Mouse (Mus musculus) intestine, embryonic 16.5 days (tissue): ENCODE measurements at regions not wholly inside any gene's neighbourhood (a gene's known extent, or its start where the extent isn't known, plus 50 kb on each side); places are given as distances from the start of the nearest gene placed in this dataset.

ENCODE experiments used
- ATAC-seq: fragments of 200-750 bp; cut with Nextera tagmentation; 2 replicates; pipeline ENCODE4 v1.8.0; 2017; ENCODE audit warnings: moderate TSS enrichment, moderate library complexity
- H3K27ac ChIP-seq: fragments of 300-500 bp; sonication (generic); 2 replicates; pipeline ENCODE4 v1.5.1; 2014; ENCODE audit warnings: mild to moderate bottlenecking, low read length
- H3K27me3 ChIP-seq: fragments of 300-500 bp; sonication (generic); replicated peaks from 2 replicates; pipeline ENCODE4 v1.6.1; 2014; ENCODE audit warnings: low read length, control low read depth, mixed read lengths; ENCODE audit not compliant: control insufficient read depth, insufficient read depth
- H3K36me3 ChIP-seq: fragments of 300-500 bp; sonication (generic); 2 replicates; pipeline ENCODE4 v1.6.1; 2014; ENCODE audit warnings: low read length, control low read depth; ENCODE audit not compliant: control insufficient read depth, insufficient read depth
- H3K4me1 ChIP-seq: fragments of 300-500 bp; sonication (generic); 2 replicates; pipeline ENCODE4 v1.6.1; 2014; ENCODE audit warnings: low read length, control low read depth, mixed read lengths; ENCODE audit not compliant: control insufficient read depth, insufficient read depth
- H3K4me2 ChIP-seq: fragments of 300-500 bp; sonication (generic); 2 replicates; pipeline ENCODE4 v1.6.1; 2014; ENCODE audit warnings: low read depth, low read length, control low read depth
- H3K4me3 ChIP-seq: fragments of 300-500 bp; sonication (generic); 2 replicates; pipeline ENCODE4 v1.5.1; 2014; ENCODE audit warnings: mild to moderate bottlenecking, low read length
- H3K9ac ChIP-seq: fragments of 300-500 bp; sonication (generic); 2 replicates; pipeline ENCODE4 v1.6.1; 2014; ENCODE audit warnings: low read depth, low read length
- H3K9me3 ChIP-seq: fragments of 300-500 bp; sonication (generic); 2 replicates; pipeline ENCODE4 v1.6.1; 2016; ENCODE audit warnings: low read length, control low read depth; ENCODE audit not compliant: control insufficient read depth
- WGBS: fragments of 180-500 bp; shearing (Covaris S2); extraction: QIAGEN DNeasy Blood & Tissue Kit; methylation state at CpG from one replicate; pipeline ENCODE4 v1.1.7; 2014; 5-methylcytosine and 5-hydroxymethylcytosine counted together

DNA sequence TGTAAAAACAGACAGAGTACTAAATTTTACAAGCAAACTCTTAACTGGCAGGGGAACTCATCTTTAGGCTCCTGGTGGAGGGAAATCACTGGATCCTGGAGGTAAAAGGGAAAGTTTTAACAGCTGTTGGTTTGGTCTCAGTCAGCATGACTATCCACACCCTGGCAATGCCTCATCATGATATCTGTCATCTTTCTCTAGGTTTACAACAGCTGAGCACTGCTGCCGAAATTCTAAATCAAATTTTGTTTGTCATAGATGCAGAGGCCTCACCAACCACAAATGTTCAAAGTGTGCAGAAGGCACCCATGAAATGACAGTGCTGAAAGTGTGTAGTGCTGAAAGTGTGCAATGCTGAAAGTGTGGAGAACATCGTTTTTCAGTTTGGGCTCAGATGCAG is 180.6 kb upstream of the Lpp start:
- H3K27ac ChIP-seq = no peak overlapping the region
- no peak overlapping the region for H3K4me3 ChIP-seq
- H3K4me1 ChIP-seq = no peaks in the 10 kb centered on the region
- no peak overlapping the region for H3K9ac ChIP-seq
- H3K27me3 ChIP-seq = no peaks in the 10 kb centered on the region
- H3K9me3 ChIP-seq = no peaks in the 10 kb centered on the region
- WGBS = 73% methylated on average over 2 of the region's 2 CpGs
- no peak overlapping the region for H3K4me2 ChIP-seq
- H3K36me3 ChIP-seq = no peaks in the 10 kb centered on the region
- no peak for ATAC-seq

- Histone ChIP-seq H3K4me2 (no peak overlapping the region), H3K4me1 (no peaks in the 10 kb centered on the region), H3K27ac (no peak overlapping the region), H3K36me3 (no peaks in the 10 kb centered on the region), H3K9me3 (no peaks in the 10 kb centered on the region), H3K27me3 (no peaks in the 10 kb centered on the region), H3K4me3 (no peak overlapping the region), H3K9ac (no peak overlapping the region)
- 74% methylated on average over 1 of the region's 1 CpGs for WGBS
- no peak for ATAC-seq
These were observed 181.7 kb upstream of the Lpp start for GRCm38 (mm10) chr16:24211588-24211987.

- Histone ChIP-seq H3K9ac (no peak overlapping the region), H3K27ac (no peak overlapping the region), H3K9me3 (no peaks in the 10 kb centered on the region), H3K27me3 (no peaks in the 10 kb centered on the region), H3K4me2 (no peak overlapping the region), H3K36me3 (no peaks in the 10 kb centered on the region), H3K4me3 (no peak overlapping the region), H3K4me1 (no peaks in the 10 kb centered on the region)
- no peak for ATAC-seq
- 56% methylated on average over 2 of the region's 2 CpGs for WGBS
These were observed 184.4 kb upstream of the Lpp start for GRCm38 (mm10) chr16:24208876-24209275.

DNA sequence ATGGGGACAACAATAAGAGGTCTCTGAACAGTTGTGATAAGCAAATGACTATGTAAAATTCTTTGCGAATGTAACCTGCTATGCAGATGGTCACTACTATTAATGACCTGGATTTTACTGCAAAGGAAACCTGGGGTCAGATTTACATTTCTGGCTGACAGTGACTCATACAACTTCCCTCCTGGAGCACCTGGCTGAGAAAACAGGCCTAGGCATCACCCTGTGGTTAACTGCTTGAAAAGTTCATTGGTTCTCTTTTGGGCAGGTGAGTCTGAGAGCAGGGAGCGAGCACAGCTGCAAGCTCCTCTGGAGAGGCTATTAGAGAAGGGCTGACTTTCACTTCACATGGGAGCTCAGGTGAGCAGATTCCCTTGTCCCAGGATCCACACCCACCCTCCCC is 185.2 kb upstream of the Lpp start:
- no peaks in the 10 kb centered on the region for H3K4me1 ChIP-seq
- no peaks in the 10 kb centered on the region for H3K9me3 ChIP-seq
- no peak overlapping the region for H3K27ac ChIP-seq
- no peak overlapping the region for H3K9ac ChIP-seq
- no peaks in the 10 kb centered on the region for H3K27me3 ChIP-seq
- no peak overlapping the region for H3K4me2 ChIP-seq
- WGBS = 86% methylated on average over 2 of the region's 2 CpGs
- no peak overlapping the region for H3K4me3 ChIP-seq
- ATAC-seq = no peak
- H3K36me3 ChIP-seq = no peaks in the 10 kb centered on the region

GRCm38 (mm10) chr16:24207056-24207455 is 186.3 kb upstream of the Lpp start:
- no peaks in the 10 kb centered on the region for H3K9me3 ChIP-seq
- WGBS = 62% methylated on average over 4 of the region's 4 CpGs

DNA sequence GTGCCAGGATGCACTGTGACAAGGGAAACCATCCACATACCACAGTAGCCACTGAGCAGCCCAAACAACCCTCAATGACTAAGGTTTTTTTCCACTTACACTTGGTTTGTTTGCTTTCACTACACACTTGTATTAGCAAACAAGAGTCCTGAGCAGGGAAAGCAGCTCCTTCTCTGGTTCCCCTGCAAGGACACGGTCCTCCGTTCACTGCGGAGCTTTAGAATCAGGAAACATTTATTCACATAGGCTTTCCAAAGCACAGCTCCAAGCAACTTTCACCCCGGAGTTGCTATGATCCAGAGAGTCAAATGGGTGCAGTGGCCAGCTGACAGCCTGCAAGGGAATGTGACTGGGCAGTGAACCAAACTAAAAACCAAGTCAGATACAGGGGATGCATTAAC is 186.8 kb upstream of the Lpp start:
- no peak for ATAC-seq
- 60% methylated on average over 4 of the region's 4 CpGs for WGBS
- Histone ChIP-seq H3K27ac (no peak overlapping the region), H3K9me3 (no peaks in the 10 kb centered on the region), H3K36me3 (no peaks in the 10 kb centered on the region), H3K9ac (no peak overlapping the region), H3K4me1 (no peaks in the 10 kb centered on the region), H3K27me3 (no peaks in the 10 kb centered on the region), H3K4me2 (no peak overlapping the region), H3K4me3 (no peak overlapping the region)

More at GRCm38 (mm10) chr16:24207056-24207455, 186.3 kb upstream of the Lpp start:
- Histone ChIP-seq H3K4me2 (no peak overlapping the region), H3K4me1 (no peaks in the 10 kb centered on the region), H3K27ac (no peak overlapping the region), H3K9ac (no peak overlapping the region), H3K4me3 (no peak overlapping the region), H3K27me3 (no peaks in the 10 kb centered on the region), H3K36me3 (no peaks in the 10 kb centered on the region)
- no peak for ATAC-seq

GRCm38 (mm10) chr16:24205594-24205993 is 187.7 kb upstream of the Lpp start:
- ATAC-seq = no peak
- H3K27me3 ChIP-seq = no peaks in the 10 kb centered on the region
- H3K36me3 ChIP-seq = no peaks in the 10 kb centered on the region
- H3K4me2 ChIP-seq = no peak overlapping the region
- no peaks in the 10 kb centered on the region for H3K9me3 ChIP-seq
- no peak overlapping the region for H3K9ac ChIP-seq
- 84% methylated on average over 5 of the region's 5 CpGs for WGBS
- no peak overlapping the region for H3K27ac ChIP-seq
- no peaks in the 10 kb centered on the region for H3K4me1 ChIP-seq
- no peak overlapping the region for H3K4me3 ChIP-seq

- no peak overlapping the region for H3K4me3 ChIP-seq
- no peak overlapping the region for H3K27ac ChIP-seq
- no peaks in the 10 kb centered on the region for H3K4me1 ChIP-seq
These were observed 189.1 kb upstream of the Lpp start for GRCm38 (mm10) chr16:24204064-24204730.

DNA sequence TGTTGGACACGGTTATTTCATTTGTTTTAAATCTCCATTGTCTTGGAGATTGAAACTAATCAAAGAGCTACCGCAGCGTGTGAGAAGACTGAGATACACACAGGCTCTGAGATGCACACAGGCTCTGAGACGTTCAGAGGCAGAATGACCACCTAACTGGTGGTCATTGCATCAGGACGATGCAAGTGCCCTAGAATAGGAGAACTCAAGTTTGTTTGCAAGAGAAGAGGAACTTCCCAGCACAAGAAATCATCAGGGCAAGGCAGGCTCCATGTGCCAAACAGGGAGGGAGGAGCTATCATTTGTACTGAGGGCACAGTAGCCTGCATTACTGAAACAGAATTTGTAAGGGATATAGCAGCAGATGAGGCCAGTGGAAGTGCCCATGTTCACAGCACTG is 190.7 kb upstream of the Lpp start:
- H3K9me3 ChIP-seq = no peaks in the 10 kb centered on the region
- H3K36me3 ChIP-seq = no peaks in the 10 kb centered on the region
- no peak overlapping the region for H3K9ac ChIP-seq
- no peak overlapping the region for H3K4me2 ChIP-seq
- H3K27me3 ChIP-seq = no peaks in the 10 kb centered on the region
- WGBS = 89% methylated on average over 5 of the region's 5 CpGs
- no peak overlapping the region for H3K27ac ChIP-seq
- no peaks in the 10 kb centered on the region for H3K4me1 ChIP-seq
- no peak for ATAC-seq
- H3K4me3 ChIP-seq = no peak overlapping the region

More at GRCm38 (mm10) chr16:24204064-24204730, 189.1 kb upstream of the Lpp start:
- no peak for ATAC-seq
- Histone ChIP-seq H3K27me3 (no peaks in the 10 kb centered on the region), H3K4me2 (no peak overlapping the region), H3K9me3 (no peaks in the 10 kb centered on the region), H3K36me3 (no peaks in the 10 kb centered on the region), H3K9ac (no peak overlapping the region)
- 88% methylated on average over 4 of the region's 4 CpGs for WGBS

GRCm38 (mm10) chr16:24201455-24201854 is 191.9 kb upstream of the Lpp start:
- no peak overlapping the region for H3K4me3 ChIP-seq
- no peak for ATAC-seq
- H3K27me3 ChIP-seq = no peaks in the 10 kb centered on the region
- no peak overlapping the region for H3K27ac ChIP-seq
- H3K9ac ChIP-seq = no peak overlapping the region
- H3K4me1 ChIP-seq = no peaks in the 10 kb centered on the region
- whole genome bisulfite sequencing = 83% methylated on average over 7 of the region's 7 CpGs
- no peaks in the 10 kb centered on the region for H3K36me3 ChIP-seq
- H3K9me3 ChIP-seq = no peaks in the 10 kb centered on the region
- H3K4me2 ChIP-seq = no peak overlapping the region
